Mouse (Mus musculus) heart, adult 2 months (tissue): Measurements from ENCODE around the gene Chil1. TPM values are rescaled to one million over a fixed set of nuclear protein-coding genes. Genes with fewer than 3 reads are reported as not detected.

Source experiments
- DNase-seq, 2 experiments: peaks; one replicate each; pipeline ENCODE4 v3.0.0; 2021
- H3K27ac ChIP-seq: fragments of 200-600 bp; 2 replicates; pipeline ENCODE4 v1.8.1; 2022
- H3K27me3 ChIP-seq: fragments of 200-500 bp; 2 replicates; pipeline ENCODE4 v1.6.1; 2012; ENCODE audit warnings: mild to moderate bottlenecking, low read length, inconsistent platforms, mixed read lengths; ENCODE audit not compliant: control insufficient read depth, insufficient read depth
- H3K36me3 ChIP-seq: fragments of 200-500 bp; 2 replicates; pipeline ENCODE4 v1.6.1; 2012; ENCODE audit warnings: low read length, inconsistent platforms; ENCODE audit not compliant: control insufficient read depth, insufficient read depth
- H3K4me1 ChIP-seq: fragments of 200-500 bp; 2 replicates; pipeline ENCODE4 v1.6.1; 2011; ENCODE audit warnings: low read length; ENCODE audit not compliant: control insufficient read depth, insufficient read depth
- H3K4me3 ChIP-seq: fragments of 200-600 bp; 2 replicates; pipeline ENCODE4 v1.8.1; 2022
- H3K79me2 ChIP-seq: fragments of 200-500 bp; replicated peaks from 2 replicates; pipeline ENCODE4 v1.6.1; 2012; ENCODE audit warnings: mild to moderate bottlenecking, inconsistent platforms, low read length, moderate library complexity, mixed read lengths; ENCODE audit not compliant: control insufficient read depth, insufficient read depth
- H3K9ac ChIP-seq: fragments of 200-500 bp; 2 replicates; pipeline ENCODE4 v1.6.1; 2012; ENCODE audit warnings: low read depth, mild to moderate bottlenecking, control low read depth, inconsistent platforms, low read length, mixed read lengths
- CTCF ChIP-seq: fragments of 200-600 bp; IDR thresholded peaks from 2 replicates; pipeline ENCODE4 v1.8.1; 2022; ENCODE audit warnings: antibody characterized with exemption, mild to moderate bottlenecking, moderate library complexity
- EP300 ChIP-seq: fragments of 200-500 bp; IDR thresholded peaks from 2 replicates; pipeline ENCODE4 v1.6.1; 2011; ENCODE audit warnings: low read depth, low read length, control low read depth; ENCODE audit not compliant: insufficient read depth
- POLR2A ChIP-seq: fragments of 200-500 bp; IDR thresholded peaks from 2 replicates; pipeline ENCODE4 v1.6.1; 2011; ENCODE audit warnings: mild to moderate bottlenecking, low read depth, low read length, control low read depth; ENCODE audit not compliant: insufficient read depth
- WGBS: fragments of 180-500 bp; shearing (Covaris S2); methylation state at CpG from one replicate; pipeline ENCODE4 v1.1.7; 2018; 5-methylcytosine and 5-hydroxymethylcytosine counted together
- intact Hi-C: fragments of 180-260 bp; cut with DNase I; formaldehyde crosslinking; loops from one replicate; pipeline ENCODE4 v1.15.1; 2025
- polyA plus RNA-seq: library from polyadenylated mRNA; depleted of rRNA; stranded (reverse); fragments of >200 nt; gene quantifications from 2 replicates; pipeline ENCODE4 v1.2.3, GENCODE M21; 2012
- total RNA-seq, 2 experiments: library from RNA; stranded (reverse); gene quantifications; 2 replicates each; pipeline ENCODE4 v1.2.3; 2021

The Chil1 gene
- total and polyA plus RNA-seq, 3 experiments: 0.94 to 2.7 (median 0.96) TPM

DNA sequence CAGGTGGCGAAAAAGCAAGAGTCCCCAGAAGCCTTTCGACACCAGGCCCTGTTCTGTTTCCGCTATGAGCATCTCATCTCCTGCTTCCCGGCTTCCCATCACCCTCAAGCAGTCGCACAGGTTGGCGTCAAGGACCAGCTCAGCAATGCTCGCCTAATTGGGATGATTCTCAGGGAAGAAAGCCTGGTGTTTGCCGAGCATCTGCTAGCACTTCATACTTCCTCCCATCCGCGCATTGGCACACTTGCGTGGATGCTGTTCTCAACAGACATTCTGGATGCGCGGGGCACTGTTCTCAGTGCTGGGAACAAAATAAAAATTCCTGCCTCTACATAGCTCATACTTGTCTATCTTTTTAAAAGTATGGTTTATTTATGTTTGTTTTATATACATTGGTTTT, 22.3 kb downstream of the Chil1 start:
- no peak overlapping the region for H3K4me3 ChIP-seq
- H3K79me2 ChIP-seq: no peaks in the 10 kb centered on the region
- WGBS: 93% methylated on average over 13 of the region's 13 CpGs
- no peaks in the 10 kb centered on the region for H3K27me3 ChIP-seq
- no peaks in the 10 kb centered on the region for H3K36me3 ChIP-seq
- no peak overlapping the region for H3K9ac ChIP-seq
- H3K4me1 ChIP-seq: peaks cover 1% of the 10 kb centered on the region; the same call in 1 of the 2 replicates
- TF ChIP-seq POLR2A: no peak
- no peak for TF ChIP-seq CTCF
- TF ChIP-seq EP300: no peak
- no peak for DNase-seq
- H3K27ac ChIP-seq: no peak overlapping the region
- intact Hi-C loops: no loop called here

GRCm38 (mm10) chr1:134205296-134206018, 23.5 kb downstream of the Chil1 start:
- Histone ChIP-seq H3K27me3 (no peaks in the 10 kb centered on the region), H3K36me3 (no peaks in the 10 kb centered on the region), H3K79me2 (no peaks in the 10 kb centered on the region), H3K27ac (no peak overlapping the region; the same call in 1 of the 2 replicates), H3K4me1 (peaks cover 1% of the 10 kb centered on the region; the same call in 1 of the 2 replicates), H3K9ac (no peak overlapping the region), H3K4me3 (no peak overlapping the region)
- TF ChIP-seq EP300: 0 out of 2 replicates have a peak, but pooled peaks have one; percentile 28
- no peak for TF ChIP-seq POLR2A
- no peak for TF ChIP-seq CTCF
- 22% methylated on average over 9 of the region's 9 CpGs for WGBS
- intact Hi-C loops: no loop called here
- peak; percentile 41 to 66 for DNase-seq

DNA sequence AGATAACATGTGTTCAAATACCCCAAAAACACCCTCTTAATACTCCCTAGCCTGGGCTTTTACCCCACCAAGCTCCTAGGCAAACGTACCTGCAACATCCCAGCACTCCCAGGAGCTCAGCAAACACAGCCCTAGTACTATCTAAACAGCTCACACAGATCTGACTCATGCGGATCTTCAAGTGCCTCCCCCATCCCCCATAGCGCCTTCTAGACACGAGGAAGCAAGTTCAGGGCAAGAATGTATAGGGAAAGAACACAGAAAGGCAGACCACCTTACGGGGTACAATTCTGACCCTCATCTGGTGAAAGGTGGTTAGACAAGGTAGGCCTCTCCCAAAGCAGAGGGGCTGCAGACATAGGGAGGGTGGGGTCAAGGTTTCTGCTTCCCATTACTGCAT, 24.1 kb downstream of the Chil1 start:
- Histone ChIP-seq H3K27ac (no peak overlapping the region), H3K9ac (no peak overlapping the region)

DNA sequence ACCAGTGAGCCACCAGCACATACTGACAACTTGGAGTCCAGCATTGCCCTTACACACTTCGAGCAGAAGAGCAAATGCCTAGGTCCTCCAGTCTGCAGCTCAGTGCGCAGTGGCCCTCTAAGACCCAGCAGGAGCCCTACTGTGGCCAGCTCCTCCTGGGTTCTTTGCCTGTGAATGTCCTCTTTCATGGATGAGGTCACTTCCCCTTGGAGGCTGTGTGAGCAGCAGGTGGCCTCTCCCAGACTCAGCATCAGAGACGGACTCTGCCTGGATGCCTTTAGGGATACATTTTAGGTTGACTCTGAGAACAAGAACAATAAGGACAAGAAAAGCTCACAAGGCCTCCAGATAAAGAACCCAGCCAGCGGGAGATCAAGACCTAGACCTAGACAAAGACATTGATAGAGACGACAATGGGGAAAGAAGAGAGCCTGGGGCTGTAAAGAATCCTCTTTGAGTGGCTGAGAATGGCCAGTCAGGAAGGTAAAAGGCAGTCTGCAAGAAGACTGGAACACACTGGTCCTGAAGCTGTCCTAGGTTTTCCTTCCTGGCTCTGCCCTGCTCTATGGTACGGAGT, 28.3 kb downstream of the Chil1 start:
- H3K36me3 ChIP-seq: no peaks in the 10 kb centered on the region
- intact Hi-C loops: no loop called here
- no peaks in the 10 kb centered on the region for H3K27me3 ChIP-seq
- TF ChIP-seq CTCF: no peak
- no peak for TF ChIP-seq POLR2A
- TF ChIP-seq EP300: no peak
- H3K4me1 ChIP-seq: peaks cover 3% of the 10 kb centered on the region; the same call in 1 of the 2 replicates
- no peak overlapping the region for H3K9ac ChIP-seq
- no peak overlapping the region for H3K4me3 ChIP-seq
- no peak for DNase-seq
- no peaks in the 10 kb centered on the region for H3K79me2 ChIP-seq
- WGBS: 71% methylated on average over 6 of the region's 6 CpGs
- H3K27ac ChIP-seq: no peak overlapping the region

More for the DNA sequence above, 24.1 kb downstream of the Chil1 start:
- DNase-seq: no peak
- WGBS: 49% methylated on average over 5 of the region's 5 CpGs
- no peak overlapping the region for H3K4me3 ChIP-seq
- H3K4me1 ChIP-seq: peaks cover 1% of the 10 kb centered on the region; the same call in 1 of the 2 replicates
- no peaks in the 10 kb centered on the region for H3K27me3 ChIP-seq
- H3K79me2 ChIP-seq: no peaks in the 10 kb centered on the region
- no peaks in the 10 kb centered on the region for H3K36me3 ChIP-seq
- no peak for TF ChIP-seq CTCF
- no peak for TF ChIP-seq EP300
- no peak for TF ChIP-seq POLR2A
- intact Hi-C loops: no loop called here

DNA sequence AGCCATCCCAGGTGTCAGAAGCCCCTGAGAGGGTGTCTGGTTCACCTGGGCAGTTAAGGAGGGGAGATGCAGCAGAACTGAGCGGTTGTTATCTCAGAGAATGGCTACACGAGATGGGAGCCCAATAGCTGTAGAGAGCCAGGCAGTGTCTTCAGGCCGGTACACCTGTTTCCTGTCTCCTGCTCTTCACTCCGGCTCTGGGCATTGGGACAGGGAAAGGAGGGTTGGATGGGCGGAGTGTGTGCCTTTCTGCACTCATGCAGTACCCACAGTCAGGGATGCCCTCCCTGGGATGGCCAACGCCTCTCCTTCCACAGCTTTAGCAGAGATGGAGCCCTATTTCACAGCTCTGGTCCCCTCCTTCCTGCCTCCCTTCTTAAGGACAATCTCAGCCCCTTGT, 29.1 kb downstream of the Chil1 start:
- H3K4me3 ChIP-seq: no peak overlapping the region
- H3K36me3 ChIP-seq: no peaks in the 10 kb centered on the region
- TF ChIP-seq EP300 (no peak), POLR2A (no peak), CTCF (no peak)
- no peaks in the 10 kb centered on the region for H3K79me2 ChIP-seq
- DNase-seq: no peak
- no peaks in the 10 kb centered on the region for H3K27me3 ChIP-seq
- no peak overlapping the region for H3K27ac ChIP-seq
- intact Hi-C loops: no loop called here
- peaks cover 1% of the 10 kb centered on the region; the same call in 1 of the 2 replicates for H3K4me1 ChIP-seq
- WGBS: 37% methylated on average over 6 of the region's 6 CpGs
- no peak overlapping the region for H3K9ac ChIP-seq

DNA sequence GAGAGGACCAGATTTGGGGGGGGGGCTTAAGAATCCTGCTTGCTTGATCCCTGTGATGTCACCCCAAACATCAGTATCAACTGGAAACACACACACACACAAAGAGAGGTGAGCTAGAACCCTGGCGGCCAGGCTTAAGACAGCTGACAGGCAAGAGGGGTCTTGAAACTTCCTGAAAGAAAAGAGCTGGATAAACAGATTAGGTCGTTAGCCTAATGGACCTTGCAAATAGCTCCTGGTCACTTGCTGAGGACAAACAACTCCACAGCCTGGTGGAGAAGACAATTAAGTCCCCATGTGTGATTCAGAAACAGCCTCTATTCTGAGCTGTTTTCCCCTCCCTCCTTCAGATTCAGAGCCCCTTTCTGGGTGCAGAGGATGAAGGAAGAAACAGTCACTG, 29.7 kb downstream of the Chil1 start:
- H3K4me1 ChIP-seq: peaks cover 1% of the 10 kb centered on the region; the same call in 1 of the 2 replicates
- WGBS: 31% methylated on average over 2 of the region's 2 CpGs

More for the DNA sequence above, 29.7 kb downstream of the Chil1 start:
- no peak overlapping the region for H3K27ac ChIP-seq
- intact Hi-C loops: no loop called here
- no peaks in the 10 kb centered on the region for H3K36me3 ChIP-seq
- TF ChIP-seq POLR2A (no peak), EP300 (no peak), CTCF (no peak)
- no peaks in the 10 kb centered on the region for H3K27me3 ChIP-seq
- no peaks in the 10 kb centered on the region for H3K79me2 ChIP-seq
- H3K4me3 ChIP-seq: no peak overlapping the region
- no peak overlapping the region for H3K9ac ChIP-seq
- DNase-seq: no peak
